Mouse (Mus musculus): ENCODE data around the gene Grb7. TPM values are rescaled to one million over a fixed set of nuclear protein-coding genes. Genes with fewer than 3 reads are reported as not detected.

Grb7 gene
- polyA plus RNA-seq, 1 experiment from 2014 or later: 34.1 TPM

DNA sequence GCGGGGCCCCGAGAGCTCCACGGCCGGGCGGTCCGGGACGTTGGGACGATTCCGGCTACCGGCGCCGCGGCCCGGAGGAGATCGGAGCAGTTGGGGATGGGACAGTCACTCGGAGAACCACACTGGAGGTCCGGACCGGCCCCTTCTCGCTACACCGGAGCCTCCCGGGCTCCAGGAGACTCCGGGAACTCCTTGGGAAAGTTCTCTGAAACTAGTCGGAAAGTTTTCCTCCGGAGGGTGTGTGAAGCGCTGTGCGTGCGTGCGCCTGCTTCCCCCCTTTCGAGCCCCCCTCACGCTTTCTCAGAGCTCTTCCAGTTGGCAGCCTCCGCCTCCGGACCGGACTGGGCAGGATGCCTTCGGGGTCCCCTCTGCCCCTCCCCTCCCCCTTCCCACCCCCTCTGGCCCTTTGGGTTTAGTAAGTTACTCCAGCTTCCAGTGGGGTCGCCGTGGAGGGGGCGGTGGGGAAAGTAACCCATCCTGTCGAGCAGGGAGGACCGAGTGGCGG, 33.3 kb upstream of the Grb7 start:
- Histone ChIP-seq H3K9me3 (ENCODE audit: control insufficient read depth, low read length) (no peaks in the 10 kb centered on the region), H3K27ac (ENCODE audit: low read depth, low read length) (peak overlapping the region; percentile 80), H3K9ac (ENCODE audit: low read depth, low read length) (peak overlapping the region; percentile 55), H3K4me3 (ENCODE audit: low read depth, low read length) (peak overlapping the region; percentile 68), H3K4me2 (peak overlapping the region; percentile 66), H3K4me1 (replicated peaks; ENCODE audit: control insufficient read depth, insufficient read depth, low read length) (peaks cover 15% of the 10 kb centered on the region), H3K27me3 (replicated peaks; ENCODE audit: control insufficient read depth, insufficient read depth, low read length) (peaks cover 66% of the 10 kb centered on the region), H3K36me3 (ENCODE audit: control insufficient read depth, insufficient read depth, low read length) (no peaks in the 10 kb centered on the region)
- no peak for DNase-seq (ENCODE audit: low spot score)
- ATAC-seq (replicated peaks; ENCODE audit: low FRiP score): no peak
- WGBS: 1% methylated on average over 40 of the region's 40 CpGs

DNA sequence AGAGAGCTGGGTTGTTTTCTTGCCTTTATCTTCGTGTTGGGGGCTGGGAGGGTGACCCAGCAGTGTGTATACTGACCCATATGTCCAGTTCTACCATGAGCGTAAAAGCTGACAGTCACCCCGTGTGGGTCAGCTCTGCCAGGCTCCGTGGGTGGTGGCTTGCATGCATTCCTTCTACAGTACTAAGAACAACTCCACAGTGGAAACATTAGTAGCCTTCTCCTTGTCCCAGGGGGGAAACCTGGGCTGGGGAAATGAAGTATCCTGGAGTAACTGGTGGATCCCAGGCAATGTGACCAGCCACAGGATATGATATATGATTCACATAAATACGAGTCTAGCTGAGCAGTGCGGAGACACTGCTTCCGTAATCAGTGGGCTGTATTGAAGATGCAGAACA, 32.5 kb upstream of the Grb7 start:
- H3K4me1 ChIP-seq (replicated peaks; ENCODE audit: control insufficient read depth, insufficient read depth, low read length): peaks cover 14% of the 10 kb centered on the region
- peak overlapping the region; percentile 66 for H3K4me2 ChIP-seq
- no peak overlapping the region for H3K27ac ChIP-seq (ENCODE audit: low read depth, low read length)
- 36% methylated on average over 7 of the region's 7 CpGs for WGBS
- peak overlapping the region; percentile 68 for H3K4me3 ChIP-seq (ENCODE audit: low read depth, low read length)
- H3K36me3 ChIP-seq (ENCODE audit: control insufficient read depth, insufficient read depth, low read length): no peaks in the 10 kb centered on the region
- H3K9me3 ChIP-seq (ENCODE audit: control insufficient read depth, low read length): no peaks in the 10 kb centered on the region
- ATAC-seq (replicated peaks; ENCODE audit: low FRiP score) (no peak), DNase-seq (ENCODE audit: low spot score) (no peak)
- no peak overlapping the region for H3K9ac ChIP-seq (ENCODE audit: low read depth, low read length)
- H3K27me3 ChIP-seq (replicated peaks; ENCODE audit: control insufficient read depth, insufficient read depth, low read length): peaks cover 66% of the 10 kb centered on the region

DNA sequence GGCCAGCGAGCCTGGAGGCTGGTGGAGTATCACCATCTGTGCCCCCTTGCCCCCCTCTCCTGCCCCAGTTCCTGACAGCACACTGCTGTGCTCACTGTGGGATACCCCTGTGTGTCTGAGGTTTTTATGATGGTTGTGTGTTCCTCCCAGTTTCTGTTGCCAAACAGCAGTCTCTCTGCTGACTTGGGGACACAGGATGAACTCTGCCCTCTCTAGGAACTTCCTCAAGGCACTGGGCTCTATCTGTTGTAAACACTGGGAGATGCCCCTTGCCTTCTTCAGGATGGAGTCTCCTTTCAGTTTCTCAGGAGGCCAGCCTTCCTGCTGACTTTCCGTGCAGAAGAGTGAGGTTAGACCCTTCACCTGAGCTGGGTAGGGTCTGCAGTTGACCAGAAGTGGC, 32.0 kb upstream of the Grb7 start:
- Histone ChIP-seq H3K27ac (ENCODE audit: low read depth, low read length) (no peak overlapping the region), H3K9ac (ENCODE audit: low read depth, low read length) (no peak overlapping the region), H3K27me3 (replicated peaks; ENCODE audit: control insufficient read depth, insufficient read depth, low read length) (peaks cover 62% of the 10 kb centered on the region), H3K36me3 (ENCODE audit: control insufficient read depth, insufficient read depth, low read length) (no peaks in the 10 kb centered on the region), H3K4me1 (replicated peaks; ENCODE audit: control insufficient read depth, insufficient read depth, low read length) (peaks cover 9% of the 10 kb centered on the region), H3K4me3 (ENCODE audit: low read depth, low read length) (peak overlapping the region; percentile 68; the same call in 1 of the 2 replicates), H3K9me3 (ENCODE audit: control insufficient read depth, low read length) (no peaks in the 10 kb centered on the region), H3K4me2 (peak overlapping the region; percentile 66)
- no peak for DNase-seq (ENCODE audit: low spot score)
- WGBS: 25% methylated on average over 2 of the region's 2 CpGs
- no peak for ATAC-seq (replicated peaks; ENCODE audit: low FRiP score)

DNA sequence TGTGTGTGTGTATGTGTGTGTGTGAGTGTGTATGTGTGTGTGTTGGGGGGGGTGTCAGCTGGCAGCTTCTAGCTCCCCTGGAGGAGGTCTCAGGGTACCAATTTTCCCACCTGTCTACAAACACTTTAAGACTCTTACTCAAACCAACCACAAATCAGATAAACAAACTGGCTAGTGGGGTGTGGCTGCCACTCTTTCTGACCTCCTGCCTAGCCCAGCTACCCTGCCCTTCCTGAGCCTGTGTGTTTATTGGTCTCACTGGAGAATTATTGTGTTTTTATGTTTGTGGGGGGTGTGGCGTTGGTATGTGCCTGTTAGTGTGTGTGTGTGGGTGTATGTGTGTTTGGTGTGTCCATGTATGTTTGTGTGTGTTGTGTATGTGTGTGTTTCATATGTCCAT, 29.1 kb upstream of the Grb7 start:
- Histone ChIP-seq H3K9ac (ENCODE audit: low read depth, low read length) (no peak overlapping the region), H3K4me2 (no peak overlapping the region), H3K27me3 (replicated peaks; ENCODE audit: control insufficient read depth, insufficient read depth, low read length) (peaks cover 36% of the 10 kb centered on the region), H3K9me3 (ENCODE audit: control insufficient read depth, low read length) (no peaks in the 10 kb centered on the region), H3K4me3 (ENCODE audit: low read depth, low read length) (no peak overlapping the region), H3K4me1 (replicated peaks; ENCODE audit: control insufficient read depth, insufficient read depth, low read length) (peaks cover 5% of the 10 kb centered on the region; the same call in 1 of the 2 replicates), H3K27ac (ENCODE audit: low read depth, low read length) (no peak overlapping the region), H3K36me3 (ENCODE audit: control insufficient read depth, insufficient read depth, low read length) (no peaks in the 10 kb centered on the region; the same call in 1 of the 2 replicates)
- DNase-seq (ENCODE audit: low spot score) (no peak), ATAC-seq (replicated peaks; ENCODE audit: low FRiP score) (no peak)
- WGBS: 69% methylated on average over 1 of the region's 1 CpGs

DNA sequence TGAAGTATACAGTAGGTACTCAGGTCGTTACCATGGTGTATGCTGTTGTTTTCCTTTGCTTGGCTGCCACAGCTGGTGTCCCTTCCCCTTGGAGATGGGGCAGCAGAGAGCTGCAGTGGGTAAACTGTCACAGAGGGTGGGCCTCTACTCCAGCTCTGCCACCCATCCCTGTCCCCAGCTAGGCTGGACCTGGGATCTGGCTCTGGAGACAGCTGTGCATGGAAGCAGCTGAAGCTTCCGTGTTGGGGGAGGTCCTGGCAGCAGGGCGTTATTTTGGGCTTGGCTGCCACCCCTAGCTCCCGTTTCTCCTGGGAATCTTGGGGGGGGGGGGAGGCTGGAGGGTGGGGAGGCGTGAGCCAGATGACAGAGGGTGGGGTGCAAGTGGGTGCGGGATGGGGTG, 27.9 kb upstream of the Grb7 start:
- no peak for ATAC-seq (replicated peaks; ENCODE audit: low FRiP score)
- 56% methylated on average over 5 of the region's 6 CpGs for WGBS

DNA sequence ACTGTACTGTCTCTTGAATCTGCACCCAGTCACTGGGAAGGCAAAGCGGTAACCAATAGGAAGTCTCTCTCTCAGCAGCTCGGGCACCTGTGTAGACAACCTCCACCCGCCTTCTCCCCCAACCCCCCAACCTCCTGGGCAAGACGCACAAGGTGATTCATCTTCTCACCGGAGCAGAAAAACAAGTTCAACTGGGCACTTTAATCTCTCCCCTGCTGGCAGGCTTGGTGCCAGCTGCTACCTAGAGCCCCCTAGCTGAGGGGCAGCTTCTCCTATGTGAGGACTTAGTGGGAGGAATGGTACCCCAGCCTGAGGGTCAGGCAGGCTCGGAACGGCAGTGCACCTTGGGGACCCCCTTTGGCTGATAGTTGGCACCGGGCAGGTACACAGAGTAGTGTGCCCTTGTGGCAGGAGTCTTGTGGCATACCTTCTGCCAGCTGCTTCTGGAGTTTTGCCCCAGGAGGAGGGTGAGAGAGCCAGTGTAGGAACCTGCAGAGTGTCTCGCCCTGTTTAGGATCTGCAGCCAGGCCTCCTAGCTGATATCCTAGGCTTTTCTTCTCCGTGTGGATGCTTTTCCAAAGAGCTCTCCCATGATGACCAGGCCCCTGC, 27.2 kb upstream of the Grb7 start:
- Histone ChIP-seq H3K9ac (ENCODE audit: low read depth, low read length) (no peak overlapping the region), H3K36me3 (ENCODE audit: control insufficient read depth, insufficient read depth, low read length) (no peaks in the 10 kb centered on the region; the same call in 1 of the 2 replicates), H3K4me1 (replicated peaks; ENCODE audit: control insufficient read depth, insufficient read depth, low read length) (peaks cover 4% of the 10 kb centered on the region; the same call in 1 of the 2 replicates), H3K27ac (ENCODE audit: low read depth, low read length) (no peak overlapping the region), H3K4me3 (ENCODE audit: low read depth, low read length) (no peak overlapping the region), H3K9me3 (ENCODE audit: control insufficient read depth, low read length) (no peaks in the 10 kb centered on the region), H3K27me3 (replicated peaks; ENCODE audit: control insufficient read depth, insufficient read depth, low read length) (peaks cover 16% of the 10 kb centered on the region), H3K4me2 (no peak overlapping the region)
- DNase-seq (ENCODE audit: low spot score) (no peak), ATAC-seq (replicated peaks; ENCODE audit: low FRiP score) (no peak)
- 81% methylated on average over 10 of the region's 10 CpGs for WGBS

More for the DNA sequence above, 27.9 kb upstream of the Grb7 start:
- Histone ChIP-seq H3K9me3 (ENCODE audit: control insufficient read depth, low read length) (no peaks in the 10 kb centered on the region), H3K36me3 (ENCODE audit: control insufficient read depth, insufficient read depth, low read length) (no peaks in the 10 kb centered on the region; the same call in 1 of the 2 replicates), H3K4me2 (no peak overlapping the region), H3K4me3 (ENCODE audit: low read depth, low read length) (no peak overlapping the region), H3K4me1 (replicated peaks; ENCODE audit: control insufficient read depth, insufficient read depth, low read length) (peaks cover 5% of the 10 kb centered on the region; the same call in 1 of the 2 replicates), H3K27me3 (replicated peaks; ENCODE audit: control insufficient read depth, insufficient read depth, low read length) (peaks cover 24% of the 10 kb centered on the region), H3K27ac (ENCODE audit: low read depth, low read length) (no peak overlapping the region), H3K9ac (ENCODE audit: low read depth, low read length) (no peak overlapping the region)
- DNase-seq (ENCODE audit: low spot score): no peak

DNA sequence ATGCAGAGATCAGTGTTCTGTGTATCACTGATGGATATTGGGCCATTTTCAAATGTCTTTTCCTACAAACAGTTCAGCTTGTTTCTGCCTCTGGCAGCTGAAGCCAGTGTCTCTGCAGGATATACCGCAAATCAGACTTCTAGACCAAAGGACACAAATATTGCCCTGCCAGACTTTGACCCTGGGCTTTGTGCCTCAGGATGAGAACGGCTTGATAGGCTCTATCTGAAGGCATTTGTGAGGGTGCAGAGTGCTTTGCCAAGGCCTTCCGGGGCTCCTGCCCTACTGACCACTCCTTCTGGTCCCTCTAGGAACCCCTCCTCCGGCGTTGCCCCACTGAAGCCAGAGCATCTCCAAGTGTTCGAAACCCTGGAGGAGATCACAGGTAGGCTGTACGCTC, 19.6 kb upstream of the Grb7 start:
- H3K36me3 ChIP-seq (ENCODE audit: control insufficient read depth, insufficient read depth, low read length): no peaks in the 10 kb centered on the region; the same call in 1 of the 2 replicates

DNA sequence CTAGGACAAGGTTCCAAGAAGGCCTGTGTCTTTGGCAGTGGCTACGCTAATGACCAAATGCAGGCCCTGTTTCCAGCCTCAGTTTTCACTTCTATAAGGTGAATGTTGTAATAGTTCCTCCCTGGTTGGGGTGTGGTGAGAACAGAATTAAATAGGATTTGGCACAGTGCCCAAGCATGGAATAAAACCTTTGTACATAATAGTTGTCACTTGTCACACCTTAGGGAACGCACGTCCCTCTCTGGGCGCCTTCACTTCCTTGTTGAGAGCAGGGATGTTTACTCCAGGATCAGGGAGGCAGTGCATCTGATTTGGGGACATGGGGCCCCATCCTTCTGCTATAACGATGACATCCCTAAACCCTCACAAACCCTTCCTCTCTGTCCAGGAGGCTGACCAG, 17.8 kb upstream of the Grb7 start:
- H3K36me3 ChIP-seq (ENCODE audit: control insufficient read depth, insufficient read depth, low read length): no peaks in the 10 kb centered on the region; the same call in 1 of the 2 replicates
- WGBS: 82% methylated on average over 5 of the region's 5 CpGs
- DNase-seq (ENCODE audit: low spot score): no peak

More for the DNA sequence above, 19.6 kb upstream of the Grb7 start:
- H3K4me2 ChIP-seq: no peak overlapping the region
- no peaks in the 10 kb centered on the region for H3K4me1 ChIP-seq (replicated peaks; ENCODE audit: control insufficient read depth, insufficient read depth, low read length)
- H3K27ac ChIP-seq (ENCODE audit: low read depth, low read length): no peak overlapping the region
- no peak overlapping the region for H3K9ac ChIP-seq (ENCODE audit: low read depth, low read length)
- H3K27me3 ChIP-seq (replicated peaks; ENCODE audit: control insufficient read depth, insufficient read depth, low read length): no peaks in the 10 kb centered on the region
- H3K4me3 ChIP-seq (ENCODE audit: low read depth, low read length): no peak overlapping the region
- DNase-seq (ENCODE audit: low spot score) (no peak), ATAC-seq (replicated peaks; ENCODE audit: low FRiP score) (no peak)
- H3K9me3 ChIP-seq (ENCODE audit: control insufficient read depth, low read length): no peaks in the 10 kb centered on the region
- WGBS: 84% methylated on average over 7 of the region's 7 CpGs

More for the DNA sequence above, 17.8 kb upstream of the Grb7 start:
- no peaks in the 10 kb centered on the region for H3K4me1 ChIP-seq (replicated peaks; ENCODE audit: control insufficient read depth, insufficient read depth, low read length)
- no peak for ATAC-seq (replicated peaks; ENCODE audit: low FRiP score)
- no peak overlapping the region for H3K4me2 ChIP-seq
- no peak overlapping the region for H3K9ac ChIP-seq (ENCODE audit: low read depth, low read length)
- no peak overlapping the region for H3K27ac ChIP-seq (ENCODE audit: low read depth, low read length)
- no peaks in the 10 kb centered on the region for H3K9me3 ChIP-seq (ENCODE audit: control insufficient read depth, low read length)
- no peak overlapping the region for H3K4me3 ChIP-seq (ENCODE audit: low read depth, low read length)
- H3K27me3 ChIP-seq (replicated peaks; ENCODE audit: control insufficient read depth, insufficient read depth, low read length): no peaks in the 10 kb centered on the region
